Mouse (Mus musculus) heart, postnatal 25 days (tissue): ENCODE measurements around the gene Adcy9. TPM values are rescaled to one million over a fixed set of nuclear protein-coding genes. Genes with fewer than 3 reads are reported as not detected.
A peak's percentile ranks its signal among the peaks of the same experiment; 100 is the strongest.
"Not testable (repeated sequence)": the region's sequence is repeated elsewhere in the genome, so short reads cannot be mapped to it uniquely, and the experiment has no call there.

Experiments used
- DNase-seq: peaks from one replicate; pipeline ENCODE4 v3.0.0; 2022; ENCODE audit warnings: low spot score
- intact Hi-C: fragments of 180-260 bp; cut with DNase I; formaldehyde crosslinking; loops from one replicate; pipeline ENCODE4 v1.15.1; 2025
- total RNA-seq, 2 experiments: library from RNA; stranded (reverse); gene quantifications; 2 replicates each; pipeline ENCODE4 v1.2.3; 2021

Gene Adcy9
- total RNA-seq, 2 experiments from 2014 or later = 22.4 to 24.1 TPM

GRCm38 (mm10) chr16:4341316-4342062, 78.8 kb downstream of the Adcy9 start:
- intact Hi-C loops = no loop called here
- no peak for DNase-seq

GRCm38 (mm10) chr16:4339216-4339615, 81.1 kb downstream of the Adcy9 start:
- DNase-seq = not testable (repeated sequence)

GRCm38 (mm10) chr16:4337269-4337668, 83.0 kb downstream of the Adcy9 start:
- no peak for DNase-seq
- intact Hi-C loops = no loop called here

More at GRCm38 (mm10) chr16:4339216-4339615, 81.1 kb downstream of the Adcy9 start:
- intact Hi-C loops = not testable (repeated sequence)

- intact Hi-C loops = no loop called here
These were observed 86.5 kb downstream of the Adcy9 start for GRCm38 (mm10) chr16:4333788-4334187.

GRCm38 (mm10) chr16:4333371-4333770, 86.9 kb downstream of the Adcy9 start:
- DNase-seq = no peak
- intact Hi-C loops = no loop called here

More at GRCm38 (mm10) chr16:4333788-4334187, 86.5 kb downstream of the Adcy9 start:
- DNase-seq = no peak

- no peak for DNase-seq
- intact Hi-C loops = no loop called here
These were observed 93.2 kb downstream of the Adcy9 start for GRCm38 (mm10) chr16:4327081-4327480.

GRCm38 (mm10) chr16:4325801-4326200, 94.5 kb downstream of the Adcy9 start:
- DNase-seq = no peak
- intact Hi-C loops = no loop called here

GRCm38 (mm10) chr16:4324967-4325366, 95.3 kb downstream of the Adcy9 start:
- intact Hi-C loops = no loop called here
- DNase-seq = no peak

GRCm38 (mm10) chr16:4320856-4321255, 99.4 kb downstream of the Adcy9 start:
- no peak for DNase-seq
- intact Hi-C loops = no loop called here

GRCm38 (mm10) chr16:4318001-4318526, 102.2 kb downstream of the Adcy9 start:
- intact Hi-C loops = loop anchor here (5.0 kb wide), 1 partner anchor 289 kb away; no protein-coding TSS in a partner anchor
- no peak for DNase-seq

- intact Hi-C loops = loop anchor here (1.0 to 5.0 kb wide), 4 partner anchors 103 to 291 kb away; no protein-coding TSS in a partner anchor
- DNase-seq = peak; percentile 68
These were observed 104.2 kb downstream of the Adcy9 start for GRCm38 (mm10) chr16:4316094-4316474.

GRCm38 (mm10) chr16:4315352-4316093, 104.8 kb downstream of the Adcy9 start:
- intact Hi-C loops = loop anchor here (1.0 to 5.0 kb wide), 4 partner anchors 103 to 292 kb away; no protein-coding TSS in a partner anchor
- no peak for DNase-seq

GRCm38 (mm10) chr16:4314891-4315290, 105.4 kb downstream of the Adcy9 start:
- intact Hi-C loops = loop anchor here (5.0 kb wide), 1 partner anchor 292 kb away; no protein-coding TSS in a partner anchor
- DNase-seq = no peak

- intact Hi-C loops = no loop called here
These were observed 108.3 kb downstream of the Adcy9 start for GRCm38 (mm10) chr16:4312018-4312417.

GRCm38 (mm10) chr16:4311608-4312007, 108.7 kb downstream of the Adcy9 start:
- DNase-seq = no peak
- intact Hi-C loops = no loop called here

More at GRCm38 (mm10) chr16:4312018-4312417, 108.3 kb downstream of the Adcy9 start:
- DNase-seq = no peak

GRCm38 (mm10) chr16:4307795-4308194, 112.5 kb downstream of the Adcy9 start:
- no peak for DNase-seq
- intact Hi-C loops = no loop called here

- DNase-seq = no peak
- intact Hi-C loops = loop anchor here (5.0 kb wide), 1 partner anchor 303 kb away; no protein-coding TSS in a partner anchor
These were observed 115.9 kb downstream of the Adcy9 start for GRCm38 (mm10) chr16:4304176-4304922.

- no peak for DNase-seq
- intact Hi-C loops = loop anchor here (5.0 kb wide), 1 partner anchor 304 kb away; no protein-coding TSS in a partner anchor
These were observed 116.7 kb downstream of the Adcy9 start for GRCm38 (mm10) chr16:4303554-4303953.

GRCm38 (mm10) chr16:4300280-4300679, 120.0 kb downstream of the Adcy9 start:
- DNase-seq = no peak
- intact Hi-C loops = loop anchor here (5.0 kb wide), 1 partner anchor 307 kb away; no protein-coding TSS in a partner anchor

- no peak for DNase-seq
- intact Hi-C loops = no loop called here
These were observed 127.0 kb downstream of the Adcy9 start for GRCm38 (mm10) chr16:4293259-4293658.
